27 mouse cellular contexts compared by ENCODE assay signal in genomic region chr8:94412518-94412917, GRCm38 (mm10). TPM values are rescaled to one million over a fixed set of nuclear protein-coding genes. Genes with fewer than 3 reads are reported as not detected.
"Had no signal": no experiment of that assay in that cellular context is flagged by ENCODE, and none has a peak within 500 bp of the region (broad histone marks: within the 10 kb centered on the region; RNA-seq: fewer than 3 reads in every experiment).

No protein-coding gene starts in this region.

- H3K27ac ChIP-seq: gastrocnemius, adult 2 months; heart, adult 2 months; heart, embryonic 13.5 days; heart, embryonic 15.5 days; hindbrain, embryonic 13.5 days; hindbrain, embryonic 15.5 days; hindbrain, postnatal 0 days; intestine, embryonic 15.5 days; layer of hippocampus, adult 2 months; limb, embryonic 13.5 days; limb, embryonic 15.5 days; liver, embryonic 12.5 days had no signal

- H3K9ac ChIP-seq: heart, embryonic 13.5 days; heart, embryonic 15.5 days; hindbrain, embryonic 13.5 days; hindbrain, embryonic 15.5 days; intestine, embryonic 15.5 days; limb, embryonic 13.5 days; limb, embryonic 15.5 days; liver, embryonic 12.5 days had no signal

- H3K27me3 ChIP-seq: heart, embryonic 13.5 days; heart, embryonic 15.5 days; hindbrain, embryonic 13.5 days; hindbrain, embryonic 15.5 days; intestine, embryonic 15.5 days; limb, embryonic 13.5 days; limb, embryonic 15.5 days had no signal

- H3K4me2 ChIP-seq: heart, embryonic 11.5 days; heart, embryonic 13.5 days; heart, embryonic 15.5 days; hindbrain, embryonic 13.5 days; hindbrain, embryonic 15.5 days; intestine, embryonic 15.5 days; limb, embryonic 13.5 days; limb, embryonic 15.5 days; liver, embryonic 12.5 days had no signal

- H3K9me3 ChIP-seq: heart, embryonic 13.5 days; heart, embryonic 15.5 days; hindbrain, embryonic 13.5 days; hindbrain, embryonic 15.5 days; intestine, embryonic 15.5 days; limb, embryonic 13.5 days; limb, embryonic 15.5 days; liver, embryonic 12.5 days had no signal

- DNase-seq: gastrocnemius, adult 2 months; gastrocnemius, postnatal 10 days; gastrocnemius, postnatal 25 days; heart, adult 11 months; heart, adult 2 months; heart, postnatal 14 days; heart, postnatal 36 days; kidney, adult 18-20 months; kidney, adult 8-10 months; kidney, postnatal 10 days; kidney, postnatal 25 days; kidney, postnatal 4 days; layer of hippocampus, postnatal 36 days; left cerebral cortex, postnatal 4 days had no signal

- H3K4me1 ChIP-seq: hindbrain, embryonic 13.5 days; hindbrain, embryonic 15.5 days; intestine, embryonic 15.5 days; limb, embryonic 13.5 days; limb, embryonic 15.5 days had no signal

- ATAC-seq: hindbrain, postnatal 0 days; inflammation-experienced regulatory T-cells, adult 6 months; intestine, embryonic 15.5 days; intestine, postnatal 0 days; liver, embryonic 12.5 days had no signal

- H3K4me3 ChIP-seq: gastrocnemius, adult 2 months; heart, adult 2 months; heart, embryonic 13.5 days; heart, embryonic 15.5 days; hindbrain, embryonic 13.5 days; hindbrain, embryonic 15.5 days; intestine, embryonic 15.5 days; layer of hippocampus, adult 2 months; limb, embryonic 13.5 days; limb, embryonic 15.5 days; liver, embryonic 12.5 days had no signal

- H3K36me3 ChIP-seq: heart, embryonic 13.5 days; heart, embryonic 15.5 days; hindbrain, embryonic 13.5 days; hindbrain, embryonic 15.5 days; intestine, embryonic 15.5 days; limb, embryonic 13.5 days; limb, embryonic 15.5 days; liver, embryonic 12.5 days had no signal

RNA-seq across cellular contexts. Expression of gene Nlrc5, which starts 21.6 kb away (rescaled TPM):
- polyA plus RNA-seq: heart, embryonic 11.5 days had no signal
